Mouse (Mus musculus) gonadal fat pad, adult 2 months (tissue): ENCODE measurements around the gene P4ha2. TPM values are rescaled to one million over a fixed set of nuclear protein-coding genes. Genes with fewer than 3 reads are reported as not detected.

ENCODE experiments used
- DNase-seq: peaks from one replicate; pipeline ENCODE4 v3.0.0-alpha.2; 2012; ENCODE audit warnings: low read depth
- polyA plus RNA-seq: library from polyadenylated mRNA; depleted of rRNA; stranded (reverse); fragments of >200 nt; gene quantifications from 2 replicates; pipeline ENCODE4 v1.2.3, GENCODE M21; 2012

Gene P4ha2
- polyA plus RNA-seq, 1 experiment = 60.1 TPM

DNA sequence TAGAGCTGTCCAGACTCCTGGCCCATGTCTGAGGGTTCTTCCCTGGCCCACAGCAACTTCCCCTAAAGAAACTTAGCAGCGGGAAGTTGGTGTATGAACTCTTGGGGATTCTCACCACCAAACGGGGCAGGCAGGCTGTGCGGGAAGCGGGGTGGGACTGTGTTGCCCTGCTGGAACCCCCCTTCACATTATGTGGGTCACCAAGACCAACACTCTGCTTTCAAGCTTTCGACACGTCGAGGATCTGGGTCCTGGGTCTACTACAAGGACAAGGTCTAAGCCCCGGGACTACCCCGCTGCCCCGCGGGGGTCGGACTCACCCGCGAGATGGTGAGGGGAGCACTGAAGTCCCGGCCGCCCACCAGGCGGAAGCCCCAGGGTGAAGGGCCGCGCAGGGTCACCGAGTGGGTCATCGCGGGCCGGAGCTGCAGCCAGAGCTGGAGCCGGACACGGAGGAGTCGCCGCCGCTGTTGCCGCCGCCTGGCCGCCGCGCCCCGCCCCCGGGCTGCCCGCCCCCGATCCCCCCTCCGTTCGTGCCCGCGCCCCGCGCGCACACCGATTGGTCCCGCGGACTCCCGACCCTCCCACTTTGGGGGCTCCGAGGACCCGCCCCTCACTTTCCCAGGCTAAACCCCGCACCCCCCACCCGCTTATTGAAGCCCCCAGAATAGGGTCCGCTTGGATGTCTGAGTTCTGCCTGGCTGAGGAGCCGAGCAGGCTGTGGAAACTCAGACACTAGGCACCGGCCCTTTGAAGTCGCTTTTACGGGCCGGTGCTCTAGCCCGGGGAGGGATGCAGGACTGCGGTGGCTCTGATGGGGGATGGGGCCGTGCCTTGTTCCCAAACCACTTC is 31.1 kb upstream of the P4ha2 start, which contains the start of gene Pdlim4:
Gene Pdlim4 (minus strand): TSS at position 495 of the 852 bp plus-strand sequence.
- DNase-seq = no peak

- no peak for DNase-seq
Measured at GRCm38 (mm10) chr11:54071726-54072445, 28.0 kb upstream of the P4ha2 start.

- DNase-seq = peak; percentile 47
Measured at GRCm38 (mm10) chr11:54073291-54073690, 26.6 kb upstream of the P4ha2 start.

DNA sequence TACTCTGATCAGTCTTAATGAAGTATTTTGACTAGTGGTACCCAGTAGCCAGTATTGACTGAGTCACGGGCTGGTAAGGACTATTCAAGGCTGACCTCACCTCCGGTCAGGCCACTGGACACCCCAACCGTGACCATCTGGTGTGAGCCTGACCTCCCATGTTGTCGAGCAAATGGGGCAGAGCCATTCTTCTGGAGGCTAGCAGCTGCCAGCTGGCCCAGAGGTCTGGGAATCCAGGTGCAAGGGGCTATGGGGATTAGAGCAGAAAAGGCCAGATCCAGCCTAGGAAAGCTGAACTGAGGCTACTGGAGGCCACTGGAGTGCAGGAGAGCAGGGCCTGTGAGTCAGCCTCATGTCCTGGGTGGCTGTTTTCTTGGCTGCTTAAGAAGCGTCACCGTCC is 24.5 kb upstream of the P4ha2 start:
- no peak for DNase-seq

- peak; percentile 51 for DNase-seq
Measured at GRCm38 (mm10) chr11:54076101-54076500, 23.8 kb upstream of the P4ha2 start.

DNA sequence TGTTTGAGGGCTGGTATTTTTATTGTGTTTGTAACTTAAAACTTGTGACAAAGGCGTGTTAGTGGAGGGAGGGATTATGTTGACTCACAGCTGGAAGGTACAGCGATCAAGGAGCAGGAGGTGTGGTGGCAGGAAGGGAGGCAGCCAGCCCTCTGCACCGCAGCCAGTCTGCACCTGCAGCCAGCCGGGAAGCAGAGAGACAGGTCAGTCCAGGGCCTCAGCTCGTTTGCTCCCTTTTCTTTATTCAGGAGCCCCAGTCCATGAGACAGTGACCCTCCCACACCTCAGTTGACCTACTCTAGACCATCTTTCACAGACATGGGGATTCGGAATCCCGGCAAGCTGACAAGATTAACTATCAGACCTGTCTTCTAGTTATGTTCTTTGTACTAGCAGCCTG is 19.5 kb upstream of the P4ha2 start:
- DNase-seq = no peak

DNA sequence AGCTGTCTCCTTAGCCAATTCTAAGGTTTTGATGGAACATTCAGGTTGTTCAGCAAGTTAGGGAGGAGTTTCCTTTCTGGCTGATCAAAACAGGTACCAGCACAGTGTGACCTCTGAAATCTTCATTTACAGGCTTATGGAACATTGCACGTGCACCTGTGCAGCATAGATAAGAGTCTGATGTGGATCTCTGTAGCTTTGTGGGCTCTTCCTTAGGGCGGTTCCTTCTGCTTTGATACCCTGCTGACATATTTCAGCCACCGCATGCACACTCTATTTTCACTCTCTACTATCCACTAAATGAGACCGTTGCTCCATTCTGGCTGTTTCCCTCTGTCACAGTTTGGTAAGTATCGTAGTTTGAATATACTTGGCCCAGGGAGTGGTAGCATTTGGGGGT is 17.2 kb upstream of the P4ha2 start:
- DNase-seq = no peak

DNA sequence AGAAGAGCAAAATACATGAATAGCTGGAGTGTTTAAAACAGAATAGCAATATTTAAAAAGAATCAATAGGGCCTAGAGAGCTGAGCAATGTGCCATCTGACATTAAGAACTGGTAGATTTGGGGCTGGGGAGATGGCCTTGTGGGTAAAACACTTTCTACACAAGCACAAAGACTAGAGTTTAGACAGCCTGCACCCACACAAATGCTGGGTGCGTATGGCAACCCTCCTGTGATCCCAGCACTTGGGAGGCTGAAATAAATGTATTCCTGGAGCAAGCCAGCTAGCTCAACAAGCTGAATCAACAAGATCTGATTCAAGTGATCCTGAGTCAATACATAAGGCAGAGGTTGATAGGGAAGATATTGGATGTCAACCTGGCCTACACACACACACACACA is 14.9 kb upstream of the P4ha2 start:
- no peak for DNase-seq

DNA sequence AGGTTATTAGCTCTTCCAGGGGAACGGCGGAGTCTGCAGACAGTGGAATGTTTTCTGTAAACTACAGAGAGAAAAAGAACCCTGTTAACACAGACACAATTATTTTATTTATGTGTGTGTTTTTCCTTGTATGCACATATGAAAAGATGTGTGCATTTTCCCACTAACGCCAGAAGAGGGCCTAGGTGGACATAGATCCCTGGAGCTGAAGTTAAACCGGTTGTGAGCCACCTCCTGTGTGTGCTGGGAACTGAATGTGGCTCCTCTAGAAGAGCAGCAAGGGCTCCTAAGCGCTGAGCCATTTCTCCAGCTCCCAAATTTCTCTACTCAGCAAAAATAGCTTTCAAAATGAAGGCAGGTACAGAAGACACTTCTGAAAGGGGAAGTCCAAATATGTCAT is 14.1 kb upstream of the P4ha2 start:
- no peak for DNase-seq

DNA sequence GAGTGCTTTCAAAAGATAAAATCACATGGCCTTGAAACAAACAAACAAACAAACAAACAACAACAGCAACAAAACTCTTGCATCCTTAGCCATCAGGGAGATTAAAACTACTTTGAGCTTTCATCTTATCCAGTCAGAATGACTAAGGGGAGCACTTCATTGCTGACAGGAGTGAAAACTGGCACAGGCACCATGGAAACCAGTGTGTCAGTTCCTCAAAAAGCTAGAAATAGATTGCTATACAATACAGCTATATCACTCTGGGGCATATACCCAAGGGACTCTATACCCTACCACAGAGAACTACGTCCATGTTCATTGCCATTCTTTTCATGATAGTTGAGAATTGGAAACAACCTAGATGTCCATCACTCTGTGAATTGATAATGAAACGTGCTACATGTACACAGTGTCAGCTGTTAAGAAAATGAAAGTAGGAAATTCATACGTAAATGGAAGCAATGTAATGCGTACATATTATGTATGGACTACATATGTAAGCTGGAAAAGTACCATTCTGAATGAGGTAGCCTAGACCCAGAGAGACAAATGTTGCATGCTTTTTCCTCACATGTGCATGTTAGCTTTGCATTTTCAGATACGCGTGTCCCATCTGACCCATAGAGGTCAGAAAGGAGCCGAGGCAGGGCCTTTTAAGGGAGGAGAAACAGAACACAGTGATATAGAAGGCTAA is 11.5 kb upstream of the P4ha2 start:
- DNase-seq = no peak

- DNase-seq = no peak
Measured at GRCm38 (mm10) chr11:54088947-54089317, 11.0 kb upstream of the P4ha2 start.

GRCm38 (mm10) chr11:54090091-54090879 is 9.6 kb upstream of the P4ha2 start:
- no peak for DNase-seq

- no peak for DNase-seq
Measured at GRCm38 (mm10) chr11:54091726-54092125, 8.2 kb upstream of the P4ha2 start.

DNA sequence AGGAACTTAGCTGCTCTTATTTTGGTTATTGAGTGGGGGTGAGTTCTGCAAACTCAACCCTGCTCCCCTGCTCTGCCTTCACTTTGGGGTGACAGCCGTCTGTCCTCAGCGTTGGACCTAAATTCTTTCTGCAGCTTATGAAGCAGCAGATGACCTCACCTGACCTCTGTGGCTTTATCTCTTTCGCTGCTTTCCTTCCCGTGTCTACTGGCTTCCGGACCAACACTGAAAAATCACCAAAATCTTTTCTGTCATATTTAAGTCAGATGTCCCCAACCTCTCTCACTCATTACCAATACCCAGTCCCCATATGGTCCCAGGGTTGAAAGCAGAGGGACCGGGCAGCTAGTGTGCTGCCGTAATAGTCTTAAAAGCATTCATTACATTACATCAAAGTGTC is 7.7 kb upstream of the P4ha2 start:
- DNase-seq = no peak

- DNase-seq = no peak
Measured at GRCm38 (mm10) chr11:54093000-54093399, 6.9 kb upstream of the P4ha2 start.

- no peak for DNase-seq
Measured at GRCm38 (mm10) chr11:54100692-54101591, 1.0 kb downstream of the P4ha2 start.

GRCm38 (mm10) chr11:54101701-54102100 is 1.8 kb downstream of the P4ha2 start:
- no peak for DNase-seq

DNA sequence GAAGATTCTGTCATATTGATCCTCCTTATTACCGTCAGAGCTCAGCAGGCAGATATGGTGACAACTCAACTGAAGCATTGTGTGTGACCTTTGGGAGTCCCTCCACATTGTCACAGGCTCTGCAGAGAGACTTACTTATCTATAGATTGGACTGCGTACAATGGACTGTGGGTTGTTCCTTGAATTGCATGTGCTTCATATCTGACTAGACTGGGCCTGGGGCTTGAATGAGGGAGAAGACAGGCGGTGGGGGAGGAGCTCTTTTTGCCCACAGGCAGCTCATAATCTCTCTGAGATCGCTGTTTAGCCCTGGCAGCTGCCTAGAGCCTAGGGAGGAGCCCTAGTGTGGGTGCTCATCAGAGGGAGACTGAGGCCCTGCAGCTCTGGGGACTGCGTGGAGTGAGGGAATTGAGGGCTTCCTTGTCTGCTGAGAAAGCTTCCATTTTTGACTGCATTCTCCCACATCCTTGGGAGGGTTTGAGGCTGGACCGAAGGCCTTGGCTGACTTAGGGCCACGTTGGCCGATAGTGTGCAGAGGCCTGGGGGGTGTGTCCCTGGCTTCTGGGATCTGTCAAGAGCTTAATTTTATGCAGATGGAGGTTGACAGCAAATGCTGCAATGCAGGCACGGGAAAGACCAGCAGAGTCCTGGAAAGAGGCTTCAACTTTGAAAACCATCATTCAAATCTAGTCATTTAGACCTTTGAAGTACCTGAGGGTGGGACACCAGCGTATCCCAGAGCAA is 3.0 kb downstream of the P4ha2 start:
- no peak for DNase-seq

GRCm38 (mm10) chr11:54105011-54105410 is 5.1 kb downstream of the P4ha2 start:
- no peak for DNase-seq

DNA sequence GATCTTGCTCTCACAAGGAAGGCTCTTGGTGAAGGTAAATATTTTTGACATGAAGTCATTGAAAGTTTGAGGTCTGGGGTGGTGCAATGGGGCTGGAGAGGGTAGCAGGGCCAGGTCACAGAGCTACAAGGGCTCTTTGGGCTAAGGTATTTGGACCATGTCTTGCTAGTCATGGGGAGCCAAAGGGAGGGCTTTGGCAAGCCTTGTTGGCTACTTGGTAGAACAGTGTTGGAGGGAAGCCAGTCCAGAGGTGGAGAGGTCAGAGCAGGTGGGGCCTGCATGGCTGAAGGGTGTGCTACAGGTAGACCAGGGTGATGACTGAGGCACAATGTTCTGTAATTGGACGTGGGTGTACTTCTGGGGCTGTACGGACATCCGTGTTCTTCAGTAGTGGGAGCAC is 6.8 kb downstream of the P4ha2 start:
- DNase-seq = no peak
